Mouse (Mus musculus) gastrocnemius, postnatal 14 days (tissue): Measurements from ENCODE around the gene Mau2. TPM values are rescaled to one million over a fixed set of nuclear protein-coding genes. Genes with fewer than 3 reads are reported as not detected.
"Not testable (repeated sequence)": the region's sequence is repeated elsewhere in the genome, so short reads cannot be mapped to it uniquely, and the experiment has no call there.

Source experiments
- DNase-seq: peaks from one replicate; pipeline ENCODE4 v3.0.0; 2021; ENCODE audit warnings: mixed read lengths
- intact Hi-C: fragments of 180-260 bp; cut with DNase I; formaldehyde crosslinking; loops from one replicate; pipeline ENCODE4 v1.15.1; 2025; ENCODE audit warnings: low total_unique reads
- long read RNA-seq, 2 experiments: library from polyadenylated mRNA; stranded (forward); transcript quantifications; one replicate each; pipeline ENCODE4 v2.0.0; 2021
- total RNA-seq, 2 experiments: library from RNA; stranded (reverse); gene quantifications; 2 replicates each; pipeline ENCODE4 v1.2.3; 2021

Mau2 gene
- 10 to 100 TPM; 22.6 to 26.3 TPM for total RNA-seq
- long read RNA-seq, experiment 1, full-length matches to known transcripts: 14 of 18 reads
- long read RNA-seq, experiment 1, partial matches to known transcripts: 1 of 18 reads
- long read RNA-seq, experiment 1, other reads (novel, unspliced or antisense): 3 of 18 reads
- long read RNA-seq, experiment 2, full-length matches to known transcripts: 22 of 30 reads
- long read RNA-seq, experiment 2, partial matches to known transcripts: 1 of 30 reads
- long read RNA-seq, experiment 2, other reads (novel, unspliced or antisense): 7 of 30 reads

DNA sequence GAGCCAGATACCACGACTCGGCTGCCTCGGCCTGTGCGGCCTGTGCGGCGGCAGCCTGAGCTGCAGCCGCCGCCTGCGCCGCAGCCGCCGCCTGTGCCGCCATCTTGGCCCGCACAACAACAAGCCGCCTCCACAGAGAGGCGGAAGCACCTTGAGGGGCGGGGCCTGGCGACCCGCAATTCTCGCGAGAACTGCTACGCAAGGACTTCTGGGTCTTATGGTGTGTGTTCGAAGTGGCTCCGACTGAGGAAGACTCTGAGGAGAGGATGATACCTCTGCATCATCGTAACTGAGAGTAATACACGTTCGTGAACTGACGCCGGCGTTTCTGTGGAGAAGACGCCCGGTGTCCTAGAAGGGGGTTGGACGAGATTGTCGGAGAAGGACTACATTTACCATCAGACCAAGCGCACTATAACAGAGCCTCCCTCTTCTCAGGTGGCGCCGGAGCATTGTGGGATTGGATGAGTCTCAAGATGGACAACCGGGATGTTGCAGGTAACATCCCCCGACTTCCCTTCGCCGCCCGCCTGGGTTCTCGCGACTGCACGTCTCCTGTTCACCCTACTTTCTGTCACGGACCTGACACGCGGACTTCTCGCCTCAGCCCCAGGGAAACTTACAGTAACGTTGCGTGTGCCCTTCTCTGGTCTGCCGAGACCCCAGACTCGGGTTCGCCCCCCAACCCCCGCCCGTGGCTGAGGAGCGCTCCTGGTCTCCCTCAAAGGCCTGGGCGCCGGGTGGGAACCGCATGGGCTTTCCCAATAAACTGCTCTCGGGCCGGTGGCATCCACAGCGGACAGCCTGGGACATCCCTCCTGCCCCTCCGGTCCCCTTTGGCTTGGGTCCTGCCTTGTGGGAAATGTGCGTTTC is at the start of gene Mau2, which contains the start of gene Sugp1:
TSS of gene Mau2 (minus strand) at position 152 of the 873 bp plus-strand sequence.
TSS of gene Sugp1 (plus strand) at position 231 of the 873 bp plus-strand sequence.
- intact Hi-C loops: no loop called here

DNA sequence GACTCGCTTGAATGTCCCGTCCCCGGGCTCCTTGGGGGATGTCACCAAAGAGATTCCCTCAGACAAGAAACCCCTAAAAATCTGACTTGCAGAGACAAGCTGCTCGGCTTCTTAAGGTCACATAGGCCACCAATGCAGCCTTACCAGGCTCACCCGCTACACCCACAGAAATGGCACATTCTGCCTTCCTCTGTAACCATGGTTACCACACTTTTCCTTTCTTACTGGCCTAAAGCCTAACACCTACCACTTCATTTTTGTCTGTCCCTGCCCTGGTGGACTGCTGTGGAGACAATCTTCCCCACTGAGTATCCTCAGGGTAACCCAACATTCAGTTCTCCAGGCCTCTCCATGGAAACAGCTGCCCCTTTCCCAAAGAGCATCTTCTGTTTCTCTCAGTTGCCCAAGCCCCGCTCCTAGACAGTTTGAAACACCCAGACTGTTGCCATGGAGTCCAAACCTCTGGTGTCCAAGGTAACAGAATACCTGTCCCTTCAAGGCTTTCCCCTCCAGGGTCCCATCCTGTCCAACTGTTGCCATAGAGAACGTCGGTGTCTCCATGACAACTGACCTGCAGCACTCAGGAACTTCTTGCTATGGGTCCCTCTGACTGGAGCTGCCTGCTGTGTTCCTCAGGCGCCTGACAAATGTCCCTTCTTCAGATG is 46.9 kb upstream of the Mau2 start:
- no peak for DNase-seq
- intact Hi-C loops: loop anchor here (5.0 kb wide), 1 partner anchor 78 kb away; no protein-coding TSS in a partner anchor

More for the DNA sequence above, at the start of gene Mau2, which contains the start of gene Sugp1:
- peak; percentile 96 for DNase-seq

DNA sequence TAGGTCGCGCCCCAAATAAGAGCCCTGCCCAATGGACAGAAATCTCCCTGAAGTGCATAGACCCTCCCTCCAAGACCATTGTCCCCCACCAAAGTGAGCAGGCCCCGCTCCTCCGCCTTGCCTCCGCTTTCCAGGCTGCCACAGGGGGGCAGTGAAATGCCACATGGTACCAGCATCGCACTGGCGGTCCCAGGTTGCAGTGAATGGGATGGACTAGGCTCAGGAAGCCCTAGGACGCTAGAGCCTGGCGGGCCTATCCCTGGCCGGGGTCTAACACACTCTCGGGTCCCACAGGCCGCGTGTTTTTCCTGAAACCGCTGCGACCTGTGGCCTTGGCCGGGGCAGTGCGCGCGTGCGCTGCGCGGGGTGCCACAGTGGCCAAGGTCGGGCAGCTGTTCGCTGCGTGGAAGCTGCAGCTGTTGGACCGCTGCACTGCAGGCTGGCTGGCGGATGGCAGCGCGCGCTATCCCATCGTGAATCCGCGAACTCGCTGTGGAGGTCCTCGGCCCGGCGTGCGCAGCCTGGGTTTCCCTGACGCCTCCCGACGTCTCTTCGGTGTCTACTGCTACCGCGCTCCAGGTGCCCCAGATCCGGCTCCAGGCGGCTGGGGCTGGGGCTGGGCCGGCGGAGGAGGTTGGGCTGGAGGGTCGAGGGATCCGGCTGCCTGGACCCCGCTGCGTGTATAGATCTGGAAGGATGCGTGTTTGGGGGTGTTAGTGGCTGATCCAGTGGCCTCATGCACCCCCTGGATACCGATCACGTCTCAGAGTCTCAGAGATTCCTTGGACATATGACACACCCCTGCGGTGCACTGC is 45.5 kb upstream of the Mau2 start:
- DNase-seq: peak; percentile 38
- intact Hi-C loops: loop anchor here (5.0 kb wide), 1 partner anchor 79 kb away; no protein-coding TSS in a partner anchor

DNA sequence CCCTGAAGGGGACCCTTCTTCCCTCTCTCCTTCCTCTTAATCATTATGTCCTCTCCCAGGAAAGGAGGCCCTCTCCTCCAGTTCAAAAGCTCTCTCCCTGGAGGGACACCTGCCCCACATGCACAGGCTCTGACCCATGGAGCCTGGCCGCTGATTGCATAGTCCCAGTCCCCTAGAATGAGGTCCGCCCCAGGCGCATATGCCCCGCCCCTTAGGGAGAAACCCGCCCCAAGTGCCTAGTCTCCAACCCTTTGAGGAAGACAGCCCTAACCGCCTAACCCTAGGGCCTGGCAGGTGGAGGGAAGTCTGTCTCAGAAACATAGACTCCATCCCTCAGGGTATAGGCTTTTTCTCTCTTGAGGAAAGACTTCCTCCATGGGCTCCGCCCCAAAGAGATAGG is 44.7 kb upstream of the Mau2 start:
- DNase-seq: no peak
- intact Hi-C loops: loop anchor here (5.0 kb wide), 1 partner anchor 80 kb away; no protein-coding TSS in a partner anchor

DNA sequence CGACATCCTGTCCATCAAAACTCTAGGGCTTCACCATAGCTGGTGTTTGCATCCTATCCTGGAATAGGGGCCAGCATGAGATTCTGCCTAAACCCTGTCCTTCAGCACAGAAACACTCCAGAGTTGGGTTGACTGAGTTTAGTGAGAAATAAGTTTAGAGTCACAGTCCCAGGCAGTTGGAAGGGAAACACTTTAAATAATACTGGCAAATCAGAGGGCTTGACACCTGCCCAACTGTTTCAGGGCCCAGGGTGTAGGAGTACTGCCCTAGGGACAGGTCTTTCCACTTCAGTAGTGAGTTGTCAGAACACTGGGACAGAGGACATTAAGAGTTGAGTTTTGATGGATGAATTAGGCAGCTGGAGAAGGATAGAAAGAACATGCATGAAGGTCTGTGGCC is 43.6 kb upstream of the Mau2 start:
- intact Hi-C loops: loop anchor here (5.0 kb wide), 1 partner anchor 81 kb away; no protein-coding TSS in a partner anchor
- DNase-seq: no peak

DNA sequence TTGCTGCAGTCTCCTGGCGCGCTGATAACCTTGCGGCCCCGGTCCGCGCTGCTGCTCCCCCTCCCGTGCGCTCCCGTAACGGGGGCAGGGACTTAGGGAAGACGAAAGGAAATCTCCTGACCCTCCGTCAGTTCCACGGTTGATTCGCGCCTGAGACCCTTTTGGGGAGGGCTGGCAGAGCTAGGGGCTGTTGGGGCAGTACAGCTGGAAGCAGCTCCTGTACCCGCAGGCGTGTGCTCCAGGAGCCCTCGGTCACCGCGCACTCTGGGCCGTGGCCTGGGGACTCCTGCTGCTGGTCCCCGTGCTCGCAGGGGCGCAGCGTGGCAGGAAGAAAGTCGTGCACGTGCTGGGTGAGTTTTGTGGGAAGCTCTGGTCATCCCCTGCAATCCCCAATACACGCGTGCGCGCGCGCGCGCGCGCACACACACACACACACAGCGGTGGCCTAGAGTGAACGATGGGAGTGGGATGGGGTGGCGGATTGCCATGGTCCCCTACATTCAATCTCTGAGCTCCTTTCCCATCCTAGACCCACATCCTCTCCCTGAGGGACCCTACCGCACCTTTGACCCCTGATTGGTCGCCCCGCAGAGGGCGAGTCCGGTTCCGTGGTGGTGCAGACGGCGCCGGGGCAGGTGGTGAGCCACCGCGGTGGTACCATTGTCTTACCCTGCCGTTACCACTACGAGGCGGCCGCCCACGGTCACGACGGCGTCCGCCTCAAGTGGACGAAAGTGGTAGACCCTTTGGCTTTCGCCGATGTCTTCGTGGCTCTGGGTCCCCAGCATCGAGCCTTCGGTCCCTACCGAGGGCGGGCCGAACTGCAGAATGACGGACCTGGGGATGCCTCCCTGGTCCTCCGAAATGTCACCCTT is 41.9 kb upstream of the Mau2 start:
- no peak for DNase-seq
- intact Hi-C loops: loop anchor here (5.0 kb wide), 1 partner anchor 83 kb away; no protein-coding TSS in a partner anchor

DNA sequence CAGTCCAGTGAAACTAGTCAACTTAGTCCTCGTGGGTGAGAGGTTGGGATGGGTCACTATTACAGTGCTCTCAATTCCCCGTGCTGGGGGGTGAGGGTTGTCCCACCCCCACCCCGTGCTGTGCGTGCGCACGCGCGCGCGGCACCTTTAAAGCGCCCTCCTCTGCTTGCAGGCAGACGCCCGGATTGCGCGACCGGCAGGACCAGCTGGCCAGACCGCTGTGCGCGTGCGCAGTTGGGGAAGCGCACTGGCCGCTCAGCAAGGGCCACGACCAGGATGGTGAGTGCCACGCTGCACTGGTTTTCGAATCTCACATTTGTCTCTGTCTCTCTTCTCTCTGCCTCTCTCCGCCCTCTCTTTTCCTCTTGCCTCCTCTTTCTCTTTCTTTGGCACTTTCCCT is 40.8 kb upstream of the Mau2 start, which contains the start of gene Hapln4:
TSS of gene Hapln4 (plus strand) at position 173 of the 400 bp plus-strand sequence.
- no peak for DNase-seq
- intact Hi-C loops: no loop called here

DNA sequence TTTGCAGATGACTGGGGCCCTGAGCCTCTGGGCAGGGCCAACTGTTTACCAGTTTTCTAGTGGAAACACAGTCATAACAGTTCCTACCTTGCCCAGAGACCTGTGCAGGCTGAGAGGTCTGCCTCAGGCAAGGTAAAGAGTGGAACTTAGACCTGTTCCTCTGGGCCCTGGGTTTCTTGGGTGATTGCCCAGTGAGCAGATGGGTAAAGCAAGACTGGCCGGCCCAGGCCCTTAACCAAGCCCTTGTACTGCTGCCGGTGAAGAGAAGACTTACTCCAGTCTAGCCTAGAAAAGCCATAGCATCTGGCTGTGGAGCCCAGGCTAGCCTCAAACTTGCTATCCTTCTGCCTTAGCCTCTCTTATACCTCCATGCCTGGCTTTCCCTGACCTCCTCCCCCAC is 39.4 kb upstream of the Mau2 start:
- intact Hi-C loops: no loop called here
- no peak for DNase-seq

DNA sequence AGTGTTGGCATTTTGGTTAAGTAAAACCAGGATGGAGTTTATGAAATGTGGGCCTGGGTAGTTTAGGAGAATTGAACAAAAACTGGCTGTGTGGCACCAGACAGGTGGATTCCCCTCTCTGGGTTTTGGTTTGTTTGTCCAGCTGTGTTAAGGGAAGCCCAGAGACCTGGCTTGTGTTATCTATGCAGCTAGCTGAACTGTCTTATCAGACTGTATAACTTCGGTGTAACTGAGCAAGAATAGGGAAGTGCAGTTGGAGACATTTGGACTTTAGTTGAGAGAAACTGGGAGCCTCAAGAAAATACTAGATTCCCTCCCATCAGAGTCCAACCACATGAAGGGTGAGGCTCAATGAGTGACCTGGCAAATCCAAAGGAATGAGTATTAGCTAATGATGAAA is 31.1 kb upstream of the Mau2 start:
- no peak for DNase-seq
- intact Hi-C loops: no loop called here

DNA sequence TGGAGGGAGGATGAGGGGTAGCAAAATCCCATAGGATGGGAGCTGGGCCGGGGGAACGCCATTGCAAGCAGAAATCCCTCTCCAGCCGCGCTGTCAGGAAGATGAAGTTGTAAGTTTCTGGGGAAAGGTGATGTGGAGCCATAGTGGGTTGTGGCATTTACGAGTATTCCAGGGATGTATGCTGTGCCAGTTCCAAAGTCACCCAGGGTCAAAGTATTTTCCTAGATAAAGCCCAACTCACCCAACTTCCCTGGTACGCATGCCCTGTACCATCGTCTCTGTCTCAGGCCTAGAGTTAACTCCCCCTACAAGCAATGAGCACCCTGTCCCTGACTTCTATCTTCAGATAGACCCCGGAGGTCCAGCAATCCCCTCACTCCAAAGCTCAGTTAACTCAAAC is 30.6 kb upstream of the Mau2 start:
- DNase-seq: no peak
- intact Hi-C loops: no loop called here

DNA sequence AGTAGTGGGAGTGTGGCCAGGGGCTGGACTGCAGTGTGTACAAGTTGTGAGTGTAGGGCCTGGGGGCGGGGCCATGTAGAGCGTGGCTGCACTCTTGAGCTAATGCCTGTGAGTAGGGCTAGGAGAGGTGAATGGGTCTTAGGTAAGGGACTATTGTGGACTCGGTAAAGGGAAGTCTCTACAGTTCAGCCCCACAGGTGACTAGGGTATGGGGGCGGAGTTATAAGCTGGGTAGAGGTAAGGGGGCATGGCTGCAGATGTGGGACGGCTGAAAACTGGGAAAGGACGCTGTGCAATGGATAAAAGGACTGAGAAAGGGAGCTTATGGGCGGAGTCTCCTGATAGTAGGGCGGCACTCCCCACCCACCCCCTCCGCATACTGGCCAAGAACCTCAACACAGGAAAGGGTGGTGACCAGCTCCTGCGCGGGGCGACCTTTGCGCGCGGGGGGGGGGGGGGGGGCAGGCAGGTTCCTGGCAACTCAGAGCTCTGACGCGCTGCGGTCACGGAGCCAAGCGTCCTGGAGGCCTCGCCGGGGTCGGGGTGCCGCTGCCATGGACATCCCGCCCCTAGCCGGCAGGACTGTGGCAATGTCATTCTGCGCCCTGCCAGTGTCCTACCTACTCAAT is 30.0 kb upstream of the Mau2 start, which contains the start of gene Tm6sf2:
TSS of gene Tm6sf2 (plus strand) at position 484 of the 629 bp plus-strand sequence.
- intact Hi-C loops: no loop called here
- peak; percentile 35 for DNase-seq

DNA sequence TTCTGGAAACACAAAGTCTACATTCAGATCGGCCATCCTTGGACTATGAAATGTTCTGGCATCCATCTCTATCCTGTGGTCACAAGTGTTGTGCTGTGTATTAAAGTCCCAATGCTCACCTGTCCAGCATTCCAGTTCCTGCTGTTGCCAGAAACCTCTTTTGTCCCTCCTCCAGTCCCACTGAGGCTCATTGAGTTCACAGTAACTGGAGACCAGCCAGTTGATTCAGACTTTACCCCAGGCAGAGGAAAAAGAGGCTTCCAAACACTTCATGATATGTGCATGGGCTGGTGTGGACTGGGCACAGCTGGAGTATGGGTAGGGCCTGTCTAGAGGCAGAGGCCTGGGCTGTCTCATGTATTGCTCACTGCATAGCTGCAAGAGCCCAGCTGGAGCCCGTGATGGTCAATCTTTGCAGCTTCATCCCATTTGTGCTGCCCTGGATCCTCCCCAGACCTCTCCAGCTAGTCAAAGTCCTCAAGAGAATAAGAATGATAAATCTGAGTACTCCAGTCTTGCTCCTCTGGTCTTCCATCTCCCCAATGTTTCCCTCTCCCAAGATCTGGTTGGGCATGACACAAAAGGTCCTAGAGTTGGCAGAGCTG is 29.4 kb upstream of the Mau2 start:
- intact Hi-C loops: no loop called here

DNA sequence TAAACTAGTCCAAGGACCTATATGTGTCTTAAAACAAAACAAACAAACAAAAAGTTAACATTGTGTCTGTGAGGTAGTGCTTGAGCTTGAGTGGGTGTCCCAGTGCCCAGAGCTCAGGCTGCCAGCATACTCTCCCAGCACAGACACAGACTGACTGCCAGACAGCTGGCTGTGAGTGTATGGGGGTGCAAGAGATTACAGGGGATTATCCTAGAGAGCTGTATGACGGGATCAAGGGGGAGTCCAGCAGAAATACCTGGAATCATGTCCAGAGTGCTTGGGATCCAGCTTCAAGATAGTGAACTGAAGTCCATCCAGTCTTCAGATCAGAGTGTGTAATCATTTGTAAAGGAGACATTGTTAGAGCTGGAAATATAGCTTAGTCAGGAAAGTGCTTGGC is 15.2 kb upstream of the Mau2 start:
- intact Hi-C loops: no loop called here
- DNase-seq: no peak

More for the DNA sequence above, 29.4 kb upstream of the Mau2 start:
- no peak for DNase-seq

DNA sequence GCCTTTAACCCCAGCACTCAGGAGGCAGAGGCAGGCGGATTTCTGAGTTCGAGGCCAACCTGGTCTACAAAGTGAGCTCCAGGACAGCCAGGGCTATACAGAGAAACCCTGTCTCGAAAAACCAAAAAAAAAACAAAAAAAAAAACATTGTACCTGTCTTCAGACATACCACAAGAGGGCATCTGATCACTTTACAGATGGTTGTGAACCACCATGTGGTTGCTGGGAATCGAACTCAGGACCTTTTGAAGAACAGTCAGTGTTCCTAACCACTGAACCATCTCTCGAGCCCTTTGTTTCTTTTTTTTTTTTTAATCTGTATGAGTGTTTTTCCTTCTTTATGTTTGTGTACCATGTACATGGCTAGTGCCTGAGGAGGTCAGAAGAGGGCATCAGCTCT is 7.9 kb upstream of the Mau2 start:
- DNase-seq, intact Hi-C loops: not testable (repeated sequence)

DNA sequence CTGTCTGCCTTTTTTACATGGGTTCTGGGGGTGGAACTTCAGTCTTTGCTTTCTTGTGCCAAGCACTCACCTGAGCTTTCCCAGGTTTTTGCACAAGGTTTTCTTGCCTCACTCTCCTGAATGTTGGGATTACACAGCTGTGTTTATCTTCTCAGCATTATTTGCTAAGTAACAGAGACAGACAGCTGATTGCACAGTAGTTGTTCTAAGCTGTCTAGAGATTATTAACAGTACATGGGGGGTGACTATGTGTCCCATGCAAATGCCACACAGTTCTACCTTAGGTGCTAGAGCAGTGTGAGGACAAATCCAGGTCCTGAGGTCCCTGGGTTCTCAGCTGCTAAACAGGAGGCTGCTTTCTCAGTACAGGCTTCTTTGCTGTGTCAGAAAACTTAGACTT is 7.1 kb upstream of the Mau2 start:
- no peak for DNase-seq
- intact Hi-C loops: no loop called here

DNA sequence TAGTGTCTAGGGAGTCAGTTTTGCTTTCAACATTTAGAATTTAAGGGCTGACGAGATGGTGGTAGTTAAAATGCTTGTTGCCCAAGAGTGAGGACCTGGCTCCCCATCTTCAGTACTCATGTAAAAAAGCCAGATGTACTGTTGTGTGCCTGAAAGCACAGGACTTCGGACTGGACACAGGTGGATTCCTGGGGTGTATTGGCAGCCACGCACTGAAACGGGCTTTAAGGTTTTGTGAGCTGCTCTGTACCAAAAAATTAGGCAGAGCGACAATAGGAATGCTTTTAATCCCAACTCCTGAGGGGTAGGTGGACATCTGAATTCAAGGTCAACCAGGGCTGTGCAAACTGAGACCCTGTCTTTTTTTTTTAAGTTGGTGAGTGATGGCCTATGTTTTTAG is 1.5 kb upstream of the Mau2 start:
- DNase-seq: no peak
- intact Hi-C loops: no loop called here

DNA sequence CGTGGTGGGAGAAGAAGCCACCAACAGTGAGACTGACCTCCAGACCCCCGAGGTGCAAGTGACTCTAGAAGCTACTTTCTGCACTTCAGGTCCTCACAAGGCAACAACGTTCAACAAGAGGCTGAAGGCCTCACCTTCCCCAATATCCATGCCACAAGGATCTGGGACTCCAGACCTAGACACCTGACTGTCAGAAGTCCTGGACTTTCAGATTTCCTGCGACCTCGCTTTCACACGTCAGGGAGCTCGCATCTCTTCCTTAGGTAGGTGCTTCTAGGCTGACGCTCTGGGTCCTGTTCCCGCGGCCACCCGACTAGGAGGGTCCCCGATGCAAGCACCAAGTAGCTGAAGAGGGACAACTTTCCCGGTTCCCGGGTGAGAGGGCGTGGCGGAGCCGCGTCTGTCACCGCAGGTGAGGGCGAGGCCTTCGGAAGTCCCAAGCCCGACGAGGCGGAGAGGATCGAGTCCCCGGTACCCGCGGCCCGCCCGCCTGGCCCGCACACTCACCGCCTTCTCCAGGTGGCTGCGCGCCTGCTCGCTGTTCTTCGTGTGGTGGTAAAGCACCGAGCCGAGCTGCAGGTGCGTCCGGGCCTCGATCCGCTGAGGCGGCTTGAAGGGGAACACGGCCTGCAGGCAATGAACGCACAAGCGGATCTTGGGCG is 518 bp downstream of the Mau2 start:
- peak; percentile 31 for DNase-seq
- intact Hi-C loops: no loop called here
